Mouse (Mus musculus): Measurements from ENCODE around the gene Olfr888.

Gene Olfr888

GRCm38 (mm10) chr9:38107828-38108227 lies at the start of gene Olfr888:
TSS of gene Olfr888 (plus strand) at chr9:38108128.
- DNase-seq (ENCODE audit: low spot score in 2 of 2): no peak

GRCm38 (mm10) chr9:38061022-38061421 lies 46.9 kb upstream of the Olfr888 start, which contains the start of gene Olfr885:
TSS of gene Olfr885 (plus strand) at chr9:38061322.
- no peak for DNase-seq (ENCODE audit: low spot score in 2 of 2)

- no peak for DNase-seq (ENCODE audit: low spot score in 2 of 2)
Measured at GRCm38 (mm10) chr9:38083772-38084171, 24.2 kb upstream of the Olfr888 start, which contains the start of gene Olfr887. TSS of gene Olfr887 (plus strand) at chr9:38084072.

- no peak for DNase-seq (ENCODE audit: low spot score in 2 of 2)
Measured at GRCm38 (mm10) chr9:38114898-38115297, 7.0 kb downstream of the Olfr888 start, which contains the start of gene Olfr889. TSS of gene Olfr889 (plus strand) at chr9:38115198.

GRCm38 (mm10) chr9:38142217-38142616 lies 34.3 kb downstream of the Olfr888 start, which contains the start of gene Olfr890:
TSS of gene Olfr890 (plus strand) at chr9:38142517.
- DNase-seq (ENCODE audit: low spot score in 2 of 2): no peak
